Mouse (Mus musculus): Measurements from ENCODE around the gene 5031410I06Rik. TPM values are rescaled to one million over a fixed set of nuclear protein-coding genes. Genes with fewer than 3 reads are reported as not detected.
"Not testable (repeated sequence)": the region's sequence is repeated elsewhere in the genome, so short reads cannot be mapped to it uniquely, and the experiment has no call there.

Gene 5031410I06Rik
- total RNA-seq (2021), result not detected
- long read RNA-seq, experiment 1, result 0 reads
- long read RNA-seq, experiment 2, result 0 reads

DNA sequence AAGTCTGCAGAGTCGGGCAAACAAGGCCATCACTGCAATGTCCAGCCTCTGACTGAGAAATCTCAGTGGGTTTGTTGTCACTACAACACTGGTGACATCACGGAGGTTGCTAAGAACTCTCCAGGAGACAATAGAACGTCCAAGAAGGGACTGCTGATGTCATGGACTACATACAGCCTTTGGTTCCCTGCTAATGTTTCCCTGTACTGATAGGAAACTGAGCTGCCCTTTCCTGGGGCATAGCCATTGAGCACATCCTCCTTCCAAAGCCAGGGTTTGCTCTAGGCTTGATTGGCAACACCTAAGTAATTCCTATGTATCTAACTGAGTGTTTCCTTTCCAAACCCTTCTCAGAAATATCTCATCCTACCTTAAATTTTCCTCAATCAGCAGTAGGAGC lies at the start of gene 5031410I06Rik:
5031410I06Rik (minus strand) TSS at position 101 of the 400 bp plus-strand sequence.
- H3K27ac ChIP-seq; DNase-seq (ENCODE audit: low spot score in 2 of 2); H3K4me3 ChIP-seq: not testable (repeated sequence)

DNA sequence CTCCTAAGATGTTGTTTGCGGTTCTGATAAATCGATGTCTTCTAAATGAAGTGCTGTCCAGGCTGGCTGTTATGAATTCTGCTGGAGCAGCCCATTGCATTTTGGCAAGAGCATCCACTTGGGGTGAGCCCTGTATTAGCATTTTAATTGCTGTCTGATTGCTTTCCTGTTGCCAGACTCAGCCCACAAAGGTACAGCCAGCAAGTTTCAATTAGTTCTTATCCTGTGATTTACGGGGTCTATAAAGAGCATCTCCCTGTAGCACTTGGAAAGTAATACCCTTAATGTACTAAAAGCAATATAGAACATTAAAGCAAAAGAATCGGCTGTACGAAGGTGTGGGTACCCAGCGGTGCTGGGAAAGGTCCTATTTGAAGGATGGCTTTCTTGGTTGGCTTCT lies 37.7 kb upstream of the 5031410I06Rik start:
- H3K27ac ChIP-seq, result no peak overlapping the region
- DNase-seq (ENCODE audit: low spot score in 2 of 2), result no peak
- no peak for TF ChIP-seq CTCF (conservative IDR thresholded peaks at IDR 0.05)
- H3K4me3 ChIP-seq, result no peak overlapping the region

DNA sequence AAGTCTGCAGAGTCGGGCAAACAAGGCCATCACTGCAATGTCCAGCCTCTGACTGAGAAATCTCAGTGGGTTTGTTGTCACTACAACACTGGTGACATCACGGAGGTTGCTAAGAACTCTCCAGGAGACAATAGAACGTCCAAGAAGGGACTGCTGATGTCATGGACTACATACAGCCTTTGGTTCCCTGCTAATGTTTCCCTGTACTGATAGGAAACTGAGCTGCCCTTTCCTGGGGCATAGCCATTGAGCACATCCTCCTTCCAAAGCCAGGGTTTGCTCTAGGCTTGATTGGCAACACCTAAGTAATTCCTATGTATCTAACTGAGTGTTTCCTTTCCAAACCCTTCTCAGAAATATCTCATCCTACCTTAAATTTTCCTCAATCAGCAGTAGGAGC lies 16.2 kb upstream of the 5031410I06Rik start, which contains the start of gene Gm10220:
Gm10220 (minus strand) TSS at position 101 of the 400 bp plus-strand sequence.
- H3K27ac ChIP-seq; H3K4me3 ChIP-seq; DNase-seq (ENCODE audit: low spot score in 2 of 2): not testable (repeated sequence)

DNA sequence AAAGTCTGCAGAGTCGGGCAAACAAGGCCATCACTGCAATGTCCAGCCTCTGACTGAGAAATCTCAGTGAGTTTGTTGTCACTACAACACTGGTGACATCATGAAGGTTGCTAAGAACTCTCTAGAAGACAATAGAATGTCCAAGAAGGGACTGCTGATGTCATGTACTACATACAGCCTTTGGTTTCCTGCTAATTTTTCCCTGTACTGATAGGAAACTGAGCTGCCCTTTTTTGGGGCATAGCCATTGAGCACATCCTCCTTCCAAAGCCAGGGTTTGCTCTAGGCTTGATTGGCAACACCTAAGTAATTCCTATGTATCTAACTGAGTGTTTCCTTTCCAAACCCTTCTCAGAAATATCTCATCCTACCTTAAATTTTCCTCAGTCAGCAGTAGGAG lies 16.0 kb downstream of the 5031410I06Rik start, which contains the start of gene Gm10471:
Gm10471 (minus strand) TSS at position 101 of the 400 bp plus-strand sequence.
- not testable (repeated sequence) for H3K4me3 ChIP-seq; H3K27ac ChIP-seq; DNase-seq (ENCODE audit: low spot score in 2 of 2)

DNA sequence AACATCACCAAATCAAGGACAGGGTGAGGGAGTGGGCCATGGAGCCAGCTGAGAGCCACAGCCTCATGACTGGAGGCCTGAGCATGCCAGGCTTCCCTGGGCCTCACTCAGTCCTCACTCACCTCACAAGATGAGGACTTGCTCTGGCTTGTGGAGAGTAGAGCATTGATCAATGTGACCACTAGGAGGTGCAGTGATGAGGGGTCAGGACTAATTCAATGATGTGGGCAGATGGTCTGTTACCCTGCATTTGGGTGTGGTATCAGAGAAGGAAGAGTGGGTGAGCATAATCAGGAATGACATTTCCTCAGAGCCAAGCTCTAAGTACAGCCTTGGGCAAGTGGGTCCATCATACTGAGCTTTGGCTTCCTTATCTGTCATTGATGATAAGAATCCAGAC lies 26.1 kb downstream of the 5031410I06Rik start:
- not testable (repeated sequence) for H3K27ac ChIP-seq; DNase-seq (ENCODE audit: low spot score in 2 of 2)

DNA sequence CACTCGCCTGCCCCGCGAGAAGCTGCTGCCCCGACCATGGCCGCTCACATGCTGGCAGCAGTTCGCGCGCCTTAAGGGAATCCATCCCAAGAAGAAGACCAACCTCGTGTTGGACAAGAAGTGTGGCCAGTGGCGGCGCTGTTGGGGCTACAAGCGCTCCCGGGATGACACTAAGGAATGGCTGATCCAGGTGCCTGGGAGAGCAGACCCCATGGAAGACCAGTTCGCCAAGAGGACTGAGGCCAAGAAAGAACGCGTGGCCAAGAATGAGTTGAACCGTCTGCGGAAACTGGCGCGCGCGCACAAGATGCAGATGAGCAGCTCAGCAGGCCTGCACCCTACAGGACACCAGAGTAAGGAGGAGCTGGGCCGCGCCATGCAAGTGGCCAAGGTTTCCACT lies 34.4 kb downstream of the 5031410I06Rik start:
- no peak for DNase-seq (ENCODE audit: low spot score in 2 of 2)
- Histone ChIP-seq H3K4me3 (no peak overlapping the region), H3K27ac (no peak overlapping the region)
- TF ChIP-seq CTCF (conservative IDR thresholded peaks at IDR 0.05), result no peak

More for the DNA sequence above, 26.1 kb downstream of the 5031410I06Rik start:
- not testable (repeated sequence) for H3K4me3 ChIP-seq

DNA sequence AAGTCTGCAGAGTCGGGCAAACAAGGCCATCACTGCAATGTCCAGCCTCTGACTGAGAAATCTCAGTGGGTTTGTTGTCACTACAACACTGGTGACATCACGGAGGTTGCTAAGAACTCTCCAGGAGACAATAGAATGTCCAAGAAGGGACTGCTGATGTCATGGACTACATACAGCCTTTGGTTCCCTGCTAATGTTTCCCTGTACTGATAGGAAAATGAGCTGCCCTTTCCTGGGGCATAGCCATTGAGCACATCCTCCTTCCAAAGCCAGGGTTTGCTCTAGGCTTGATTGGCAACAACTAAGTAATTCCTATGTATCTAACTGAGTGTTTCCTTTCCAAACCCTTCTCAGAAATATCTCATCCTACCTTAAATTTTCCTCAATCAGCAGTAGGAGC lies 46.7 kb downstream of the 5031410I06Rik start, which contains the start of gene Gm7347:
Gm7347 (minus strand) TSS at position 101 of the 400 bp plus-strand sequence.
- H3K27ac ChIP-seq; DNase-seq (ENCODE audit: low spot score in 2 of 2); H3K4me3 ChIP-seq: not testable (repeated sequence)

Other genes starting within 250 kb of the 5031410I06Rik start
- gene Gm21663, start 163.0 kb downstream of the 5031410I06Rik start, total RNA-seq (2021), result not detected
- gene Gm21671, start 150.9 kb downstream of the 5031410I06Rik start, total RNA-seq (2021), result not detected
- gene Gm21680, start 132.7 kb downstream of the 5031410I06Rik start, total RNA-seq (2021), result not detected
- gene Gm21698, start 116.7 kb downstream of the 5031410I06Rik start, total RNA-seq (2021), result not detected
- under 1 TPM in 1 of 2 experiments, not detected in 1; 0.38 TPM for gene Gm1979, start 100.6 kb downstream of the 5031410I06Rik start, total RNA-seq (2021)
- gene Gm5862, start 82.4 kb downstream of the 5031410I06Rik start, total RNA-seq (2021), result not detected
- gene Speer4a, start 65.8 kb downstream of the 5031410I06Rik start, total RNA-seq (2021), result not detected
- gene Gm7347, start 46.8 kb downstream of the 5031410I06Rik start, total RNA-seq (2021), result not detected
- gene Gm10471, start 16.1 kb downstream of the 5031410I06Rik start, total RNA-seq (2021), result not detected
- not detected for gene Gm10220, start 16.1 kb upstream of the 5031410I06Rik start, total RNA-seq (2021)
- gene Gm7361, start 152.3 kb upstream of the 5031410I06Rik start, total RNA-seq (2021), result under 1 TPM; 0.38 to 0.52 TPM

All from layer of hippocampus, adult 2 months (tissue).